Mouse (Mus musculus) embryonic facial prominence, embryonic 15.5 days (tissue): ENCODE results near the gene Atp9a. TPM values are rescaled to one million over a fixed set of nuclear protein-coding genes. Genes with fewer than 3 reads are reported as not detected.

Source experiments
- ATAC-seq: fragments of 200-750 bp; cut with Nextera tagmentation; 2 replicates; pipeline ENCODE4 v1.8.0; 2017; ENCODE audit warnings: low read depth, moderate TSS enrichment; ENCODE audit not compliant: insufficient number of reproducible peaks, low FRiP score, low TSS enrichment
- H3K27ac ChIP-seq: fragments of 300-500 bp; sonication (generic); replicated peaks from 2 replicates; pipeline ENCODE4 v1.5.1; 2015; ENCODE audit warnings: mild to moderate bottlenecking, inconsistent platforms
- H3K27me3 ChIP-seq: fragments of 300-500 bp; sonication (generic); 2 replicates; pipeline ENCODE4 v1.6.1; 2015; ENCODE audit warnings: inconsistent platforms
- H3K36me3 ChIP-seq: fragments of 300-500 bp; sonication (generic); 2 replicates; pipeline ENCODE4 v1.6.1; 2015; ENCODE audit warnings: mild to moderate bottlenecking, inconsistent platforms
- H3K4me1 ChIP-seq: fragments of 300-500 bp; sonication (generic); 2 replicates; pipeline ENCODE4 v1.6.1; 2015; ENCODE audit warnings: inconsistent platforms
- H3K4me2 ChIP-seq: fragments of 300-500 bp; sonication (generic); replicated peaks from 2 replicates; pipeline ENCODE4 v1.6.1; 2015; ENCODE audit warnings: mild to moderate bottlenecking, inconsistent platforms
- H3K4me3 ChIP-seq: fragments of 300-500 bp; sonication (generic); replicated peaks from 2 replicates; pipeline ENCODE4 v1.5.1; 2015; ENCODE audit warnings: mild to moderate bottlenecking, inconsistent platforms
- H3K9ac ChIP-seq: fragments of 300-500 bp; sonication (generic); 2 replicates; pipeline ENCODE4 v1.6.1; 2015; ENCODE audit warnings: inconsistent platforms
- H3K9me3 ChIP-seq: fragments of 300-500 bp; sonication (generic); replicated peaks from 2 replicates; pipeline ENCODE4 v1.6.1; 2016; ENCODE audit warnings: inconsistent platforms
- WGBS: fragments of 180-500 bp; shearing (Covaris S2); methylation state at CpG from one replicate; pipeline ENCODE4 v1.1.7; 2015; 5-methylcytosine and 5-hydroxymethylcytosine counted together
- polyA plus RNA-seq: library from polyadenylated mRNA; unstranded; fragments of >200 nt; fragmentation: Nextera tagmentation; extraction: Ambion mirVana; gene quantifications from 2 replicates; pipeline ENCODE4 v1.2.1, GENCODE M21; 2015

Gene Atp9a
- polyA plus RNA-seq, 1 experiment from 2014 or later: 28.6 TPM

DNA sequence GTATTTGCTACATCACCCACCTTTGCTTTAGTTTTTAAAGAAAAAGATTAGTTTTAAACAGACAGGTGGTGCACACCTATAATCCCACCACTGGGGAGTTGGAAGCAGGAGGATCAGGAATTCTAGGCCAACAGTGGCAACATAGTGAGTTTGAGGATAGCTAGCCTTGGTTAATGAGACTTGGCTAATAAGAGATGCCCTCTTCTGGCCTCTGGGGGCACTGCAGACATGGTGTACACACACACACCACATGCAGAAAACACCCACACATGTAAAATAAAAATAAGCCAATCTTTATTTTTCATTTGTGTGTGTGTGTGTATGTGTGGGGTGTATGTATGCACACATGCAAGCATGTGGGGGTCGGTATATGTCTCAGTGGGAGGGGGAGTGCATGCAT, 3.4 kb downstream of the Atp9a start:
- H3K9ac ChIP-seq: no peak overlapping the region
- no peaks in the 10 kb centered on the region for H3K27me3 ChIP-seq
- H3K27ac ChIP-seq: no peak overlapping the region
- H3K36me3 ChIP-seq: no peaks in the 10 kb centered on the region
- no peak overlapping the region for H3K4me3 ChIP-seq
- no peak for ATAC-seq
- WGBS: 100% methylated on average over 1 of the region's 1 CpGs
- no peak overlapping the region for H3K4me2 ChIP-seq
- H3K4me1 ChIP-seq: peaks cover 22% of the 10 kb centered on the region; the same call in 1 of the 2 replicates
- no peaks in the 10 kb centered on the region for H3K9me3 ChIP-seq

DNA sequence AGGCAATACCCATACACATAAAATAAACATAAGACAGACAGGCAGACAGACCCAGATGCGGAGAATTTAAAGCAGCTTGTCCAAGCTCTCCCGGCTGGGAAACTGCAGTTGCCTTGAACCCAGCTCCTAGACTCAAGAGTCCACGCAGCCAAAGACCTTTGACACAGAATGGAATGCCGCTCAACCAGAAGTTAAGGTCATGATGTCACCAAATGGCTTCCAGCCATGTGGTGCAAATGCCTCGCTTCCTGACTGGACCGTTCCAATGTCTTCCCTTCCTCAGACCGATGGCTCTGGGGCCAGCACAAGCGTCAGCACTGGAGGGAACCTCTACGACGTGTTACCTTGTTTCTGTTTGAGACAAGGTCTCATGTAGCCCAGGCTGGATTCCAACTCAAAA, 4.3 kb downstream of the Atp9a start:
- Histone ChIP-seq H3K36me3 (no peaks in the 10 kb centered on the region), H3K27ac (no peak overlapping the region), H3K27me3 (no peaks in the 10 kb centered on the region), H3K4me1 (peaks cover 23% of the 10 kb centered on the region; the same call in 1 of the 2 replicates), H3K4me3 (no peak overlapping the region), H3K9me3 (no peaks in the 10 kb centered on the region), H3K9ac (no peak overlapping the region), H3K4me2 (no peak overlapping the region)
- no peak for ATAC-seq
- WGBS: 72% methylated on average over 10 of the region's 10 CpGs

DNA sequence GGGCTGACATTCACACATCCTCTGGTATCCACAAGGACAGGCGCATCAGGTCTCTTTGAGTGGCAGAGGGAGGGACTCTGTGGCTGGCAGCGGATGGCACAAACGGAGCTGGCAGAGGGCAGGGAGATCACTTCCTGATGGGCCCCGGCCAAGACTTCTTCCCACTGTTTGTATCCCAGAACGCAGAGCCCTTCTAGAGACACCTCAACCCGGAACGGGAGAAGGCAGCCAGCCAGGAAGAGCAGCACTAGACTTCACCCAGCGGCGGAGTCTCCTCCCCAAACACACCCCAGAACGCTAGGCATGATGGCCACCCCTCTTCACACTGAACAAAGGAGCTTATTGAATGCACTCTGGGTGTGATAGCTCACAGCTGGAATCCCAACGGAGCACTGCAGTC, 8.2 kb downstream of the Atp9a start:
- Histone ChIP-seq H3K27ac (no peak overlapping the region), H3K4me2 (no peak overlapping the region), H3K4me3 (no peak overlapping the region), H3K36me3 (no peaks in the 10 kb centered on the region), H3K4me1 (peaks cover 7% of the 10 kb centered on the region; the same call in 1 of the 2 replicates), H3K27me3 (no peaks in the 10 kb centered on the region), H3K9ac (no peak overlapping the region), H3K9me3 (no peaks in the 10 kb centered on the region)
- WGBS: 50% methylated on average over 11 of the region's 11 CpGs
- no peak for ATAC-seq

DNA sequence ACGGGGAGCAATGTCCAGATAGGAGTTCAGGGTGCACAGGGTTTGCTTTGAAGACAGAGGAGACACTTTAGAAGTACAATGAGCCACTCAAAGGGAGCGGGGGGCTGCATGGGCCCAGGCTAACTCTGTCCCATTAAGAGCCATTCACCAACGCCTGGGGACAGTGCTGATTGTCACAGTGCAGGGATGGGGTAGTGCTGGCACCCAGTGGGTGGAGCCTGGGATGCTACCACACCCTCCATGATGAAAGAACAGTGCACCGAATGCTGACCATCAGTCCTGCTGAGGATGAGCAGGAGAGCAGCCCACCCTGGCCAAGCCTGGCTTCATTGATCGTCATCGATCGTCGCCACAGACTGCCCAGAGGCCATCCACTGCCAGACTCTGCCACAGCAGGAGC, 11.0 kb downstream of the Atp9a start:
- Histone ChIP-seq H3K27me3 (no peaks in the 10 kb centered on the region), H3K9ac (no peak overlapping the region), H3K4me3 (no peak overlapping the region), H3K4me1 (peaks cover 8% of the 10 kb centered on the region; the same call in 1 of the 2 replicates), H3K36me3 (no peaks in the 10 kb centered on the region), H3K9me3 (no peaks in the 10 kb centered on the region), H3K27ac (no peak overlapping the region), H3K4me2 (no peak overlapping the region)
- ATAC-seq: no peak
- WGBS: 63% methylated on average over 8 of the region's 8 CpGs

DNA sequence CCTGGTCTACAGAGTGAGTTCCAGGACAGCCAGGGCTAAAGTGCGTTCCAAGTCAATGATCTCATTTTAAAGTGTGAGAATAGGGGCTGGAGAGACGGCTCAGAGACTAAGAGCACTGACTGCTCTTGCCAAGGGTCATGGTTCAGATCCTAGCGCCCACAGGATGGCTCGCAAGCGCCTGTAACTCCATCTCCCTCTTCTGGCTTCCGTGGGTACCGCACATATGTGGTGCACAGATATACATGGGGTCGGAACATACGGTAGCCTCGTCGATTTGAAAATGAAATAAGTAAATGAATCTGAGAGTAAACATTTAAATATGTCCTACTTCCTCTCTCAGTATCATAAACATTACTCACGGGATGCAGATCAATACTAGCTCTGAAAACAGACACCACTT, 12.5 kb downstream of the Atp9a start:
- Histone ChIP-seq H3K4me1 (peaks cover 11% of the 10 kb centered on the region; the same call in 1 of the 2 replicates), H3K9me3 (no peaks in the 10 kb centered on the region), H3K4me2 (no peak overlapping the region), H3K36me3 (no peaks in the 10 kb centered on the region), H3K27ac (no peak overlapping the region), H3K4me3 (no peak overlapping the region), H3K27me3 (no peaks in the 10 kb centered on the region), H3K9ac (no peak overlapping the region)
- ATAC-seq: no peak
- 79% methylated on average over 12 of the region's 12 CpGs for WGBS

DNA sequence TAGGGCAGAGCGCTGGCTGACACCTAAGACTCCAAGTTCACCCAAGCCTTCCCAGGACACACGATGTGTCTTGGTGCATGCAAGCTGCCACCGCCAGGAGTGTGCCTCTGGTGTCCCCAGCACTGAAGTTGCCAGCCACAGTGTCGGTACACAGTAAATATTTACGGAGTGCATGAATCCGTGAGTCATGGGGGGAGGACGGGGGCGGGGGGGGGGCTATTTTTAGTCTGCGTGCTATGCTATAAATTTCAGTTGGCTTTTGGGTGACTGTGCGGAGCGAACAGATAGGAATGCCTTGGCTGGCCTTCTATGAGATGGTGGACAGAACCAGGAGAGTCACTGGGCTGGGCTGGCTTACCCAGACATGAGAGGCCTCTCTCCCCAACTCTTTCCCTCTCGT, 14.2 kb downstream of the Atp9a start:
- no peak overlapping the region for H3K9ac ChIP-seq
- no peak overlapping the region for H3K27ac ChIP-seq
- H3K4me3 ChIP-seq: no peak overlapping the region
- 81% methylated on average over 12 of the region's 12 CpGs for WGBS
- 0 out of 2 replicates have a peak, but pooled peaks cover 4% of the 10 kb centered on the region for H3K4me1 ChIP-seq
- H3K4me2 ChIP-seq: no peak overlapping the region
- no peaks in the 10 kb centered on the region for H3K36me3 ChIP-seq
- H3K27me3 ChIP-seq: no peaks in the 10 kb centered on the region
- 0 out of 2 replicates have a peak, but pooled peaks cover 3% of the 10 kb centered on the region for H3K9me3 ChIP-seq
- no peak for ATAC-seq

DNA sequence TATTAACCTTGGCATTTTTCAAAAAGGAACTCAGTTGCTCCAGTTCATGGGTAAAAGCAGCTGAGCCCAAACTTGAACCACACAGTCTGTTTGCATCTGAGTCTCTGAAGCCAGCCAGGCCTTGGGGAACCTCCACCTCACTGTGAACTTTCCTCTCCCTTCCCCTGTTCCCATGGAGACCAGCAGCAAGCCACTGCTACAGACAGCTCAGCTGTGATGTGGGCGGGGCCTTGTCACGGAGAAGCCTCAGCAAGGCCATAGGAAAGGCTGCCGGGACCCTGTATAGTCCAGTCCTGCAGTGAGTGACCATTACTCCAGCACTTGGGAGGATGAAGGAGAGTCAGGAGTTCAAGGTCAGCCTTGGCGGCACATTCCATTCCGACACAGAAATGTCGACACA, 16.2 kb downstream of the Atp9a start:
- no peak overlapping the region for H3K9ac ChIP-seq
- WGBS: 57% methylated on average over 6 of the region's 6 CpGs
- 0 out of 2 replicates have a peak, but pooled peaks cover 4% of the 10 kb centered on the region for H3K4me1 ChIP-seq
- H3K27me3 ChIP-seq: no peaks in the 10 kb centered on the region
- ATAC-seq: no peak; the same call in 1 of the 2 replicates
- H3K36me3 ChIP-seq: no peaks in the 10 kb centered on the region
- no peak overlapping the region for H3K4me2 ChIP-seq
- H3K9me3 ChIP-seq: 0 out of 2 replicates have a peak, but pooled peaks cover 5% of the 10 kb centered on the region
- no peak overlapping the region for H3K4me3 ChIP-seq
- H3K27ac ChIP-seq: no peak overlapping the region

DNA sequence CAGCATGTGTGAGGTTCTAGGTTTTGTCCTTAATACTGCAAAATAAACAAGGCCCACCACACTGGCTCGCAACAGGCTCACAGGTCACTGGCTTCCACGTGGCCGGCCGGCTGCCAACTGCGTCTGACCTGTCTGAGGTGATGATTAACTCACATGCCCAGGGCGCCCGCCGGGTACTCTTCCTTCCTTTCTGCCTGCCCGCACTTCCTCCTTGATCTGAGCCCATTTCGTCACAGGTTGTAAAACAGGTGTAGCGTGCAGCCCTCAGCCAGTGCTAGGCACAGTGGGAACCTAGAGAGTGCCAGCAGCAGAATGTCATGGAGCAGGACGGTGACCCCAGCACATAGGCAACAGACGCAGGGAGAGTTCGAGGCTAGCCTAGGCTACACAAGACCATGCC, 20.9 kb downstream of the Atp9a start:
- Histone ChIP-seq H3K27me3 (no peaks in the 10 kb centered on the region), H3K27ac (no peak overlapping the region), H3K4me3 (no peak overlapping the region), H3K4me2 (no peak overlapping the region), H3K9me3 (0 out of 2 replicates have a peak, but pooled peaks cover 5% of the 10 kb centered on the region), H3K4me1 (peaks cover 17% of the 10 kb centered on the region), H3K9ac (no peak overlapping the region), H3K36me3 (no peaks in the 10 kb centered on the region)
- 85% methylated on average over 14 of the region's 14 CpGs for WGBS
- no peak for ATAC-seq

DNA sequence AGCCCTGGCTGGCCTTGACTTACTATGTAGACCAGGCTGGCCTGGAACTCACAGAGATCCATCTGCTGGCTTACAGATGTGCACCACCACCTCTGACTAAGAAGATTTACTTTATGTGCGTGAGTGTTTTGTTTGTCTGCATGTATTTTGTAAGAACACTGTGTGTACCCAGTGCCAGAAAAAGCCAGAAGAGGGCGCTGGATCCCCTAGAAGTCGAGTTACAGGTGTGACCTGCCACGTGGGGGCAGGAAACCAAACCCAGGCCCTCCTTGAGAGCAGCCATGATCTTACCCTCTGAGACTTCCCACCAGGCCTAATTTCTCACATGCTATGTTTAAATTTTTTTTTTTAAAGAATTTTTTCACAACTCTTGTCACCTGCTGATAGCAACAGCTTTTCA, 22.5 kb downstream of the Atp9a start:
- H3K4me2 ChIP-seq: no peak overlapping the region
- H3K9me3 ChIP-seq: 0 out of 2 replicates have a peak, but pooled peaks cover 5% of the 10 kb centered on the region
- H3K9ac ChIP-seq: no peak overlapping the region
- H3K36me3 ChIP-seq: no peaks in the 10 kb centered on the region
- H3K4me3 ChIP-seq: no peak overlapping the region
- no peak for ATAC-seq
- H3K27me3 ChIP-seq: no peaks in the 10 kb centered on the region
- H3K4me1 ChIP-seq: peaks cover 13% of the 10 kb centered on the region
- no peak overlapping the region for H3K27ac ChIP-seq
- 69% methylated on average over 4 of the region's 4 CpGs for WGBS

DNA sequence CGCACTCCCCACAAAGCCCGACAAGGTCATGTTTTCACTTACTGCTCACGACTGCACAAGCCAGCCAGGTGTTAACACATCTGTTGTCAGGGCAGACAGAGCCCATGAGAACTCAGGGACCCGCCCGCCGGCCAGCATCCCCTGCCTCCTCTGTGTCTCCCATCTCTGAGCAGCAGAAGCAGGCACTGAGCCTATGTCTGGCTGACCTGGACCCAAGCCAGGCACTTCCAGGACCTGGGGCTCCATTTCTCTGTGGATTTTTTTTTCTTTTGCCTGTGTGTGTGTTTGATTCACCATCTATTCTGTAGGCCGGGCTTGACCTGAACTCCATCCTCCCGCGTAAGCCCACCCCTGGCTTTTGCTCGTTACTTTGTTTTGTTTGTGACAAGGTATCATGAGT, 23.5 kb downstream of the Atp9a start:
- no peaks in the 10 kb centered on the region for H3K27me3 ChIP-seq
- H3K9me3 ChIP-seq: 0 out of 2 replicates have a peak, but pooled peaks cover 5% of the 10 kb centered on the region
- 63% methylated on average over 10 of the region's 10 CpGs for WGBS
- H3K4me2 ChIP-seq: no peak overlapping the region
- no peak overlapping the region for H3K9ac ChIP-seq
- H3K4me3 ChIP-seq: no peak overlapping the region
- no peak for ATAC-seq
- peaks cover 13% of the 10 kb centered on the region for H3K4me1 ChIP-seq
- H3K36me3 ChIP-seq: no peaks in the 10 kb centered on the region
- H3K27ac ChIP-seq: no peak overlapping the region

DNA sequence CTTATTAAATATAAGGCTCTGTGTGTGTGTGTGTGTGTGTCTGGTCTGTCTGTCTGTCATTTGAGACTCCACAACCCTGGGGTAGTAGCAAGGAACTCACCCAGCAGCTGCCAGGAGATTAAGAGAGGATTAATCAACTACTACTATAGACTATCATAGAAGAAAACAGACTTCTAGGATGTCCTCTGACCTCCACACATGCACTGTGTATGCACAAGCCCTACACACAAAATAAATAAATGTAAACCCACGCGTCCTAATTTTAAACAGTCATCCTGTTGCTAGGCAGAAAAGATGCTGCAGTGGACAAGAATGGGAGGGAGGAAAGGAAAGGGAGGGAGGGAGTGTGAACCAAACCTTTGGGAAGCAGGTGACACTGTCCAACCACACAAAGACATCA, 23.9 kb downstream of the Atp9a start:
- no peak overlapping the region for H3K4me3 ChIP-seq
- H3K4me2 ChIP-seq: no peak overlapping the region
- H3K36me3 ChIP-seq: no peaks in the 10 kb centered on the region
- no peak for ATAC-seq
- peaks cover 13% of the 10 kb centered on the region for H3K4me1 ChIP-seq
- 0 out of 2 replicates have a peak, but pooled peaks cover 5% of the 10 kb centered on the region for H3K9me3 ChIP-seq
- H3K27ac ChIP-seq: no peak overlapping the region
- 67% methylated on average over 2 of the region's 2 CpGs for WGBS
- no peaks in the 10 kb centered on the region for H3K27me3 ChIP-seq
- H3K9ac ChIP-seq: no peak overlapping the region
